Mouse (Mus musculus) E14TG2a.4 (cell line): Measurements from ENCODE around the gene Sympk.
A peak's percentile ranks its signal among the peaks of the same experiment; 100 is the strongest.

Experiments
- H3K27me3 ChIP-seq: 2 replicates; pipeline ENCODE4 v1.6.1; 2014; ENCODE audit warnings: low read length, control low read depth; ENCODE audit not compliant: insufficient read depth
- H3K36me3 ChIP-seq: 2 replicates; pipeline ENCODE4 v1.6.1; 2014; ENCODE audit warnings: low read length, control low read depth; ENCODE audit not compliant: insufficient read depth
- H3K4me1 ChIP-seq: replicated peaks from 2 replicates; pipeline ENCODE4 v1.6.1; 2014; ENCODE audit warnings: low read depth, low read length, control low read depth
- H3K4me3 ChIP-seq: replicated peaks from 2 replicates; pipeline ENCODE4 v1.5.1; 2014; ENCODE audit warnings: mild to moderate bottlenecking, low read length
- H3K9me3 ChIP-seq: 2 replicates; pipeline ENCODE4 v1.6.1; 2014; ENCODE audit warnings: low read length, control low read depth
- CTCF ChIP-seq: conservative IDR thresholded peaks from 2 replicates; pipeline ENCODE4 v1.5.1; 2014; ENCODE audit warnings: low read length
- NANOG ChIP-seq: IDR thresholded peaks from 2 replicates; pipeline ENCODE4 v1.6.1; 2014; ENCODE audit warnings: borderline replicate concordance, low read length, mixed read lengths
- POU5F1 ChIP-seq: IDR thresholded peaks from 2 replicates; pipeline ENCODE4 v1.6.1; 2014; ENCODE audit warnings: low read length, borderline replicate concordance

Gene Sympk

DNA sequence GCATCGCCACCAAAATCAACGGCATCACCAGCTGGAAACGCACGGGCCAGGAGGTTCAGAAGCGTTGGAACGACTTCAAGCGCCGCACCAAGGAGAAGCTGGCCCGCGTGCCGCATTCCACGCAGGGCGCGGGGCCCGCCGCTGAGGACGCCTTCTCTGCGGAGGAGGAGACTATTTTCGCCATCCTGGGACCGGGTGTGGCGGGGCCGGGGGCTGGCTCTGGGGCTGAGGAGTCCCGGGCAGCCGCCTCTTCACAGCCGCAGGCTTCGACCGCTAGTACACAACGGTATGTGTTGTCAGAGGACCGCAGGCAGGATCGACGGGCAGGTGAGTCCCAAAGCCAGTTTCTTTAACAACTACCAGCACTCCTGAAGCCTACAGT lies 31.9 kb upstream of the Sympk start:
- Histone ChIP-seq H3K4me1 (peaks cover 22% of the 10 kb centered on the region), H3K36me3 (peaks cover 23% of the 10 kb centered on the region), H3K27me3 (peaks cover 54% of the 10 kb centered on the region), H3K4me3 (peak overlapping the region; percentile 80), H3K9me3 (no peaks in the 10 kb centered on the region)
- TF ChIP-seq NANOG (no peak), POU5F1 (no peak), CTCF (no peak)

DNA sequence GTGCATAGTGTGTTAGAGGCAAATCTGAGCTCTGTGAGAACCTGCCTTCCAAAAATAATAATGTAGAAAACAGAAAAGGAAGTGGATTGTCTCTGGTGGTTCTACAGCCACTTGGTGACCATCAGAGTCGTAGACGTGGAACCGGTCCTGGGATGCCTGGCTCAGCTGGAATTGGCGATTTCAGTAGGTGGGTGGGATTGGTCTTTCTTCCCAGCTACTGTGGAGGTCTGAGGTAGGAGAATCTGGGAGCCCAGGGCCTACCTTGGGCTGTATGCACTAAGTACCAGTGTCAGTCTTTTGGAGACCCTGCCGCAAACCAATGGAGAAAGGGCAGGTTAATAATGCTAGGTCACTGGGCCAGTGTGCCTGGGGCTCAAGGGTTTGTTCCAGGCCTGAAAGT lies 31.1 kb upstream of the Sympk start:
- peaks cover 47% of the 10 kb centered on the region for H3K27me3 ChIP-seq
- no peak for TF ChIP-seq CTCF
- no peak for TF ChIP-seq NANOG
- TF ChIP-seq POU5F1, result no peak
- H3K4me1 ChIP-seq, result peaks cover 22% of the 10 kb centered on the region
- H3K4me3 ChIP-seq, result 0 out of 2 replicates have a peak overlapping the region, but pooled peaks have one; percentile 80
- H3K9me3 ChIP-seq, result no peaks in the 10 kb centered on the region
- peaks cover 30% of the 10 kb centered on the region for H3K36me3 ChIP-seq

DNA sequence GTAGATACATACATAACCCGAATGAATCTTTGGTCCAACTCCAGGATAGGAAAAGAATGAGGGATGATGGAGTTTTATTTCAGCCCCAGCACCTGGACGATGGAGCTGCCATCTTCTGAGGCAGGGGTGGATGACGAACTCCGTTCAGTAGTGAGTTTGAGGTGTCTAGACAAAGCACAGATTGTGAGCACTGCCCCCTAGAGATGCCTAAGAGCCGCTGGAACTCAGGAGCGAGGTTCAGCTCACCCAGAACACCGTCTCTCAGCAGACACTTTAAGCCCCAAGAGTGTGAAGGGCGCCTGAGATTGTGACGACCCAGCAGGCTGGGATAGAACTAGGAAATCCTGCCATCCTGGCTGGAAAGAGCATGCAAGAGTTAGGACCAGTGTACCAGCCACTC lies 25.3 kb upstream of the Sympk start:
- peaks cover 25% of the 10 kb centered on the region for H3K36me3 ChIP-seq
- H3K4me1 ChIP-seq, result peaks cover 43% of the 10 kb centered on the region
- no peak overlapping the region; the same call in 1 of the 2 replicates for H3K4me3 ChIP-seq
- no peaks in the 10 kb centered on the region for H3K9me3 ChIP-seq
- H3K27me3 ChIP-seq, result peaks cover 3% of the 10 kb centered on the region; the same call in 1 of the 2 replicates
- TF ChIP-seq POU5F1 (no peak), CTCF (no peak), NANOG (no peak)

DNA sequence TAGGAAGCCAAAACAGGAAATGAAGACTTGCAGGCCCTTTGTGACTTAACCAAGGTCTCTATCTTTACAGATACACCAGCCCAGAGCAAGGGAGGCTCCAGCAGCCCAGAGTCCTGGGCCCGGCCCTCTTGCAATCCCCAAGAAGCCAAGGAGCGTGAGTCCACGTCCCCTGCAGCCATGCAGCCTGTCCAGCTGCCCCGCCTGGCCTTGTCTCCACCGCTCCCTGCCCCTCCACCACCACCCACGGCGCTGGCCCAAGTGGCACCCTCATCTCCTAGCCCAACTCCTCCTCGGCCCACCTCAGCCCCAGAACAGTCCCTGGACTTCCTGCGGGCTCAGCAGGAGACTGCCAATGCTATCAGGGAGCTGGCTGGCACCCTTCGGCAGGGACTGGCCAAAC lies 23.8 kb upstream of the Sympk start:
- peaks cover 28% of the 10 kb centered on the region for H3K36me3 ChIP-seq
- no peaks in the 10 kb centered on the region for H3K9me3 ChIP-seq
- H3K4me3 ChIP-seq, result peak overlapping the region; percentile 78
- H3K4me1 ChIP-seq, result peaks cover 52% of the 10 kb centered on the region
- TF ChIP-seq POU5F1, result no peak
- TF ChIP-seq CTCF, result no peak
- no peak for TF ChIP-seq NANOG
- H3K27me3 ChIP-seq, result no peaks in the 10 kb centered on the region

DNA sequence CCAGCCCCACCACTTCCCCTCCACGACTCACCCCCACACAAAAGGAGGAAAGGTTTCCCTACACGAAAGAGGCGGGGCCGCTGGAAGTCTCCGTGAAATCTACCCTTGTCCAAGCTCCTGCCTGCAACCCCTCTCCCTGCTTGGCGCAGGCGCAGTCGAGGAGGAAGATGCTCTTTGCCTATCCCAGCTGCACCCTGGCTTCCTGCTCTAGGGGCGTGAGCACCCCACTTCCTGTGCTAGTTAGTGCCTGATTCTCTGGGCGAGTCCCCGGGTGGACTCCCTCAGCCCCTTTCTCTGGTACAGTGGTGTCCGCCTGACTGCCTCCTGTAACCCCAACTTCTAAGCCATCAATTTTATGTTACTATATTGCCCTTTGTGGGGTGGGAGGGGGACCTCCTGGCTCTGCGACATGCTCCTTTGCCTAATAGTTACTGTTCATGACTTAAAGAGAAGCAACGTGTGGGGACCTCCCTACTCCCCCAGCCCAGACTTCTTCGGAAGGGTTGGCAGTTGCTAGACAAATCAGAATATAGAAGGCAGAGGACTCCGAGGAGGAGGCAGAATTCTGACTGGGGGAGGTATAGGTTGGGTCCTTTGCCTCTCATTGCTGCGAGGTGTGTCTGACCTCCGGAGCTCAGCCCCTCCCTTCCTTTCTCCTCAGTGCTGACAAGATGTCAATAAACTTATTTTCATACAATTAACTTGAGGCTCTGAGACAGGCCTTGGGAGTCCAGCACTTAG lies 22.9 kb upstream of the Sympk start:
- Histone ChIP-seq H3K4me3 (peak overlapping the region; percentile 78), H3K27me3 (no peaks in the 10 kb centered on the region), H3K4me1 (peaks cover 60% of the 10 kb centered on the region), H3K9me3 (no peaks in the 10 kb centered on the region), H3K36me3 (peaks cover 28% of the 10 kb centered on the region)
- TF ChIP-seq NANOG (no peak), CTCF (no peak), POU5F1 (no peak)

DNA sequence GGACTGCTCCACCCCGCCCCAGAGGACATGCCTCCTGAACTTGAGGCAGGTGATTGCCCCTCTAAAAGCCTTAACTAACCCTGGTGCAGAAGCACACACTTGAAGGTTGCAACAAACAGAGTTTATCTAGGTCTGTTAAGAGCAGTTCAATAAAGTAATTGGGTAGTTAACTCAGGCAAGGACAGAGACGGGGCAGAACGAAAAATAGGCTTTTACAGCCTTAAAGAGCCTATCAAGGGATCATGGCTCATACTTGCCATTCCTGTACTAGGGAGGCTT lies 22.4 kb upstream of the Sympk start:
- H3K4me3 ChIP-seq, result peak overlapping the region; percentile 78
- no peaks in the 10 kb centered on the region for H3K9me3 ChIP-seq
- H3K27me3 ChIP-seq, result no peaks in the 10 kb centered on the region
- peaks cover 26% of the 10 kb centered on the region for H3K36me3 ChIP-seq
- TF ChIP-seq CTCF (no peak), NANOG (no peak)
- H3K4me1 ChIP-seq, result peaks cover 64% of the 10 kb centered on the region

DNA sequence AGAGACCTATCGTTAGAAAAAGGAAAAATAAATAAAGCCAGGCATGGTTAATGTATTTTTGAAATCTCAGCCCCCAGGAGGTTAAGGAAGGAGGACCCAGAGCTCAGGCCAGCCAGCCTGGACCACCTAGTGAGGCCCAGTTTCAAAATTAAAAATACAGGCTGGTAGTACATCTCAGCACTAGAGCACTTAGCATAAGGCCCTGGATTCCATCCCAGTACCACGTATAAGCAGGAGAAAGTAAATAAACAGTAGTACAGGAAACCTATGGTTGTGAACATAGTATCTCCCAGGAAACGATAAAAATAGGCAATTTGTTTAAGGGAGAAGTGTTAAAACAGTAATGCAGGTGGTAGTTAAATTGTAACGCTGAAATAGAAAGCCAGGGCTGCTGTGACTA lies 22.1 kb upstream of the Sympk start:
- peak overlapping the region; percentile 90 for H3K4me3 ChIP-seq
- no peak for TF ChIP-seq CTCF
- TF ChIP-seq POU5F1, result no peak
- no peak for TF ChIP-seq NANOG
- H3K36me3 ChIP-seq, result peaks cover 29% of the 10 kb centered on the region
- peaks cover 68% of the 10 kb centered on the region for H3K4me1 ChIP-seq
- H3K27me3 ChIP-seq, result no peaks in the 10 kb centered on the region
- H3K9me3 ChIP-seq, result no peaks in the 10 kb centered on the region

DNA sequence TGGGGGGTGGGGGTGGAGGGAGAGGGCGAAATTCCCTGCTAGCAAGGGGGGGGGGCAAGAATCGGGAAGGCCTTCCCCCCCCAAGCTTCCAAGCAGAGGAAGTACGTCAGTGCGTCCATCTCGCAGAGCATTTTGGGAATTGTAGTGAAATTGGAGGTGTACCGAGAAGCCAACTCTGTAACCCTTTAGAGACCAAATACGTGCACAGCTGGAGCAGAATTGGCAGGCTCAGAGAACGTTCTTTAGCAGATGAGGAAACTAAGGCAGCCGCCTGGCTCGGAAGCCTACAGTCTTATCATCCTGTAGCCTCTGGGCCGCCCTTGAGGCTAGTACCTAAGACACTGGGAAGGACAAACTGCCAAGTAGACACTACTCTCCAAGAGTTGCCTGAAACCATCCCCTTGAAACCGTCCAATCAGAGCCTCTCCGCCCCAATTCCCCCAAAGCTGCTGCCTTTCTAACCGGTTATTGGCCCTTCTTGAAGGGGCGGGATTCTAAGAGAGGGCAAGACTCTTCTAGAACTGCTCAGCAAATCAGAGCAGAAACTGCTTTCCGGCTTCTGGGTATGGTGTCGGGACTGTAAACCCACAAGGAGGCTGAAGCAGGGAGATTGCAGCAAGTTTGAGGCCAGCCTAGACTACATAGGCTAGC lies 21.2 kb upstream of the Sympk start:
- H3K9me3 ChIP-seq, result no peaks in the 10 kb centered on the region

More for the DNA sequence above, 21.2 kb upstream of the Sympk start:
- TF ChIP-seq POU5F1, result no peak
- no peak for TF ChIP-seq CTCF
- TF ChIP-seq NANOG, result no peak
- Histone ChIP-seq H3K27me3 (no peaks in the 10 kb centered on the region), H3K4me1 (peaks cover 77% of the 10 kb centered on the region), H3K36me3 (peaks cover 27% of the 10 kb centered on the region), H3K4me3 (peak overlapping the region; percentile 90)
